Mouse (Mus musculus) ES-Bruce4 (cell line): Measurements from ENCODE around the gene Olfr1107. TPM values are rescaled to one million over a fixed set of nuclear protein-coding genes. Genes with fewer than 3 reads are reported as not detected.

Experiments
- H3K27ac ChIP-seq: 2 replicates; pipeline ENCODE4 v1.5.1; 2012; ENCODE audit warnings: low read length, inconsistent platforms; ENCODE audit not compliant: insufficient read depth
- H3K27me3 ChIP-seq: 2 replicates; pipeline ENCODE4 v1.6.1; 2012; ENCODE audit warnings: mild to moderate bottlenecking, low read length, inconsistent platforms; ENCODE audit not compliant: control insufficient read depth, poor library complexity, insufficient read depth, severe bottlenecking
- H3K36me3 ChIP-seq: 2 replicates; pipeline ENCODE4 v1.6.1; 2012; ENCODE audit warnings: inconsistent platforms, mild to moderate bottlenecking, low read length, moderate library complexity; ENCODE audit not compliant: control insufficient read depth, poor library complexity, insufficient read depth, severe bottlenecking
- H3K4me1 ChIP-seq: one replicate; pipeline ENCODE4 v1.8.1; 2011; ENCODE audit warnings: low read length; ENCODE audit not compliant: control insufficient read depth, insufficient read depth
- H3K4me3 ChIP-seq: 2 replicates; pipeline ENCODE4 v1.5.1; 2011; ENCODE audit warnings: low read depth, mild to moderate bottlenecking, low read length
- H3K9ac ChIP-seq: 2 replicates; pipeline ENCODE4 v1.6.1; 2012; ENCODE audit warnings: low read depth, mild to moderate bottlenecking, inconsistent platforms; ENCODE audit not compliant: poor library complexity, severe bottlenecking
- H3K9me3 ChIP-seq: replicated peaks from 2 replicates; pipeline ENCODE4 v1.6.1; 2012; ENCODE audit warnings: mild to moderate bottlenecking, low read length, inconsistent platforms; ENCODE audit not compliant: control insufficient read depth, poor library complexity, insufficient read depth, severe bottlenecking
- CTCF ChIP-seq: IDR thresholded peaks from one replicate; pipeline ENCODE4 v1.8.1; 2011; ENCODE audit warnings: low read depth, low read length
- EP300 ChIP-seq: IDR thresholded peaks from 2 replicates; pipeline ENCODE4 v1.6.1; 2011; ENCODE audit warnings: low read depth, low read length; ENCODE audit not compliant: insufficient read depth
- POLR2A ChIP-seq: IDR thresholded peaks from one replicate; pipeline ENCODE4 v1.8.1; 2011; ENCODE audit warnings: low read length; ENCODE audit not compliant: insufficient read depth
- polyA plus RNA-seq: library from polyadenylated mRNA; stranded (reverse); fragments of >200 nt; gene quantifications from 2 replicates; pipeline ENCODE4 v1.2.4, GENCODE M21; 2011; ENCODE audit warnings: low read depth; ENCODE audit not compliant: missing spikeins, insufficient read depth, insufficient read length

Gene Olfr1107
- not detected in 2 replicates for polyA plus RNA-seq

GRCm38 (mm10) chr2:87075717-87076116, at the start of gene Olfr1107:
TSS of gene Olfr1107 (minus strand) at chr2:87075817.
- TF ChIP-seq POLR2A, result no peak
- TF ChIP-seq EP300, result no peak
- no peak for TF ChIP-seq CTCF

GRCm38 (mm10) chr2:87114467-87114866, 38.9 kb upstream of the Olfr1107 start, which contains the start of gene Olfr259:
TSS of gene Olfr259 (minus strand) at chr2:87114567.
- H3K27ac ChIP-seq, result no peak within 1 kb of the TSS
- TF ChIP-seq EP300, result no peak
- no peak for TF ChIP-seq POLR2A
- no peak for TF ChIP-seq CTCF

More at GRCm38 (mm10) chr2:87075717-87076116, at the start of gene Olfr1107:
- no peaks in the 10 kb centered on the region for H3K27me3 ChIP-seq
- H3K4me1 ChIP-seq, result no peaks in the 10 kb centered on the region
- no peaks in the 10 kb centered on the region for H3K9me3 ChIP-seq
- no peaks in the 10 kb centered on the region for H3K36me3 ChIP-seq
- H3K4me3 ChIP-seq, result no peak within 1 kb of the TSS
- H3K9ac ChIP-seq, result no peak within 1 kb of the TSS
- H3K27ac ChIP-seq, result no peak within 1 kb of the TSS

GRCm38 (mm10) chr2:87095908-87096307, 20.3 kb upstream of the Olfr1107 start, which contains the start of gene Olfr1109:
TSS of gene Olfr1109 (minus strand) at chr2:87096008.
- no peaks in the 10 kb centered on the region for H3K27me3 ChIP-seq
- H3K36me3 ChIP-seq, result no peaks in the 10 kb centered on the region
- no peak within 1 kb of the TSS for H3K4me3 ChIP-seq

More at GRCm38 (mm10) chr2:87114467-87114866, 38.9 kb upstream of the Olfr1107 start, which contains the start of gene Olfr259:
- H3K27me3 ChIP-seq, result no peaks in the 10 kb centered on the region
- H3K4me3 ChIP-seq, result no peak within 1 kb of the TSS
- no peaks in the 10 kb centered on the region for H3K4me1 ChIP-seq
- no peaks in the 10 kb centered on the region for H3K36me3 ChIP-seq
- no peaks in the 10 kb centered on the region; the same call in 1 of the 2 replicates for H3K9me3 ChIP-seq
- no peak within 1 kb of the TSS for H3K9ac ChIP-seq

GRCm38 (mm10) chr2:87052173-87052572, 23.4 kb downstream of the Olfr1107 start, which contains the start of gene Olfr1106:
TSS of gene Olfr1106 (minus strand) at chr2:87052273.
- no peaks in the 10 kb centered on the region for H3K9me3 ChIP-seq
- no peak within 1 kb of the TSS for H3K4me3 ChIP-seq
- H3K4me1 ChIP-seq, result no peaks in the 10 kb centered on the region
- no peak within 1 kb of the TSS for H3K9ac ChIP-seq
- no peak within 1 kb of the TSS for H3K27ac ChIP-seq
- H3K27me3 ChIP-seq, result no peaks in the 10 kb centered on the region
- no peak for TF ChIP-seq POLR2A
- no peak for TF ChIP-seq CTCF
- TF ChIP-seq EP300, result no peak
- H3K36me3 ChIP-seq, result no peaks in the 10 kb centered on the region

More at GRCm38 (mm10) chr2:87095908-87096307, 20.3 kb upstream of the Olfr1107 start, which contains the start of gene Olfr1109:
- Histone ChIP-seq H3K4me1 (no peaks in the 10 kb centered on the region), H3K27ac (no peak within 1 kb of the TSS), H3K9ac (no peak within 1 kb of the TSS), H3K9me3 (no peaks in the 10 kb centered on the region)
- TF ChIP-seq POLR2A, result no peak
- TF ChIP-seq EP300, result no peak
- TF ChIP-seq CTCF, result no peak

- Histone ChIP-seq H3K27ac (no peak within 1 kb of the TSS), H3K27me3 (no peaks in the 10 kb centered on the region), H3K4me1 (no peaks in the 10 kb centered on the region), H3K36me3 (no peaks in the 10 kb centered on the region), H3K9ac (no peak within 1 kb of the TSS), H3K9me3 (no peaks in the 10 kb centered on the region), H3K4me3 (no peak within 1 kb of the TSS)
- TF ChIP-seq CTCF (no peak), EP300 (no peak), POLR2A (no peak)
These were observed 39.2 kb downstream of the Olfr1107 start, which contains the start of gene Olfr1105 for GRCm38 (mm10) chr2:87036431-87036830. TSS of gene Olfr1105 (minus strand) at chr2:87036531.

- Histone ChIP-seq H3K9ac (no peak within 1 kb of the TSS), H3K9me3 (no peaks in the 10 kb centered on the region), H3K27me3 (no peaks in the 10 kb centered on the region), H3K27ac (no peak within 1 kb of the TSS), H3K4me1 (no peaks in the 10 kb centered on the region), H3K4me3 (no peak within 1 kb of the TSS), H3K36me3 (no peaks in the 10 kb centered on the region)
- no peak for TF ChIP-seq EP300
- no peak for TF ChIP-seq CTCF
- TF ChIP-seq POLR2A, result no peak
These were observed 48.6 kb downstream of the Olfr1107 start, which contains the start of gene Olfr1104 for GRCm38 (mm10) chr2:87026980-87027379. TSS of gene Olfr1104 (minus strand) at chr2:87027080.

Other genes starting within 250 kb of the Olfr1107 start
- gene Olfr1095, start 224.1 kb downstream of the Olfr1107 start, polyA plus RNA-seq, result not detected in 2 replicates
- not detected in 2 replicates for gene Gm13723, start 201.0 kb downstream of the Olfr1107 start, polyA plus RNA-seq
- not detected in 2 replicates for gene Olfr1097, start 183.6 kb downstream of the Olfr1107 start, polyA plus RNA-seq
- not detected in 2 replicates for gene Olfr1098, start 151.3 kb downstream of the Olfr1107 start, polyA plus RNA-seq
- gene Olfr1099, start 115.1 kb downstream of the Olfr1107 start, polyA plus RNA-seq, result not detected in 2 replicates
- not detected in 2 replicates for gene Olfr1100, start 95.9 kb downstream of the Olfr1107 start, polyA plus RNA-seq
- gene Olfr1101, start 84.6 kb downstream of the Olfr1107 start, polyA plus RNA-seq, result not detected in 2 replicates
- not detected in 2 replicates for gene Olfr1102, start 77.4 kb downstream of the Olfr1107 start, polyA plus RNA-seq
- gene Olfr1104, start 48.7 kb downstream of the Olfr1107 start, polyA plus RNA-seq, result not detected in 2 replicates
- not detected in 2 replicates for gene Olfr1105, start 39.3 kb downstream of the Olfr1107 start, polyA plus RNA-seq
- gene Olfr1106, start 23.5 kb downstream of the Olfr1107 start, polyA plus RNA-seq, result not detected in 2 replicates
- gene Olfr1109, start 20.2 kb upstream of the Olfr1107 start, polyA plus RNA-seq, result not detected in 2 replicates
- not detected in 2 replicates for gene Olfr259, start 38.8 kb upstream of the Olfr1107 start, polyA plus RNA-seq
- gene Olfr1110, start 64.5 kb upstream of the Olfr1107 start, polyA plus RNA-seq, result not detected in 2 replicates
- gene Olfr1111, start 76.8 kb upstream of the Olfr1107 start, polyA plus RNA-seq, result not detected in 2 replicates
- gene Olfr1112, start 112.0 kb upstream of the Olfr1107 start, polyA plus RNA-seq, result not detected in 2 replicates
- not detected in 2 replicates for gene Olfr1113, start 133.2 kb upstream of the Olfr1107 start, polyA plus RNA-seq
- gene Olfr1115, start 172.2 kb upstream of the Olfr1107 start, polyA plus RNA-seq, result not detected in 2 replicates
- 0.10 TPM in 1 of 2 replicates, not detected in the other for gene Olfr1116, start 191.7 kb upstream of the Olfr1107 start, polyA plus RNA-seq
- gene Olfr1118, start 231.8 kb upstream of the Olfr1107 start, polyA plus RNA-seq, result not detected in 2 replicates